Mouse (Mus musculus) brain, embryonic 14.5 days (tissue): ENCODE results near the gene Ccdc148.

Experiments used
- CTCF ChIP-seq: fragments of 200-500 bp; IDR thresholded peaks from 2 replicates; pipeline ENCODE4 v1.5.1; 2012; ENCODE audit warnings: inconsistent platforms, mild to moderate bottlenecking, moderate library complexity, borderline replicate concordance; ENCODE audit not compliant: insufficient read depth, insufficient read length; ENCODE audit errors: extremely low read depth
- POLR2A ChIP-seq: fragments of 200-500 bp; IDR thresholded peaks from 2 replicates; pipeline ENCODE4 v1.6.1; 2012; ENCODE audit warnings: mild to moderate bottlenecking, inconsistent platforms, borderline replicate concordance; ENCODE audit not compliant: poor library complexity, insufficient read depth, insufficient read length, severe bottlenecking; ENCODE audit errors: extremely low read depth

DNA sequence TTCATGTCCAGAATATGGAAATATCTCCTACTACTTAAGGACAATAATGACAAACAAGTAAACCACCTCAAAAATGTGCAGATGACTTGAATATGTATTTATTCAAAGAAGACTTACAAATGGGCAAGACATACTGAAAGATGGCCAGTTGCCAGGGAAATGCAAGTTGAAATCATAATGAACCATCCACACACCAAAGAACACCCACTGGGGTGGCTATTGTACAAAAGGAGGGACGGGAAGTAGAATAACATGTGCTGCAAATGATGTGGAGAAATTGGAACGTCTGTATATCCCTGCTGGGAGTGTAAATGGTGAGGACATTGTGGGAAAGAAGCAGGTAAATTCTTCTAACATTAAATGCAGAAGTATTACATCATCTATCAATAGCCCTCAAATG lies 347.5 kb downstream of the Ccdc148 start:
- TF ChIP-seq CTCF (no peak), POLR2A (no peak)
